Mouse (Mus musculus) megakaryocyte, embryonic 14.5 days (primary cell): ENCODE measurements at regions not wholly inside any gene's neighbourhood (a gene's known extent, or its start where the extent isn't known, plus 50 kb on each side); places are given as distances from the start of the nearest gene placed in this dataset.

Source experiments
- FLI1 ChIP-seq: IDR thresholded peaks from 2 replicates; pipeline ENCODE4 v1.6.1; 2012; ENCODE audit warnings: low read length, inconsistent platforms, mixed read lengths
- GATA1 ChIP-seq: IDR thresholded peaks from 3 replicates; pipeline ENCODE4 v1.6.1; 2012; ENCODE audit warnings: mixed read lengths, low read length, inconsistent platforms, borderline replicate concordance

DNA sequence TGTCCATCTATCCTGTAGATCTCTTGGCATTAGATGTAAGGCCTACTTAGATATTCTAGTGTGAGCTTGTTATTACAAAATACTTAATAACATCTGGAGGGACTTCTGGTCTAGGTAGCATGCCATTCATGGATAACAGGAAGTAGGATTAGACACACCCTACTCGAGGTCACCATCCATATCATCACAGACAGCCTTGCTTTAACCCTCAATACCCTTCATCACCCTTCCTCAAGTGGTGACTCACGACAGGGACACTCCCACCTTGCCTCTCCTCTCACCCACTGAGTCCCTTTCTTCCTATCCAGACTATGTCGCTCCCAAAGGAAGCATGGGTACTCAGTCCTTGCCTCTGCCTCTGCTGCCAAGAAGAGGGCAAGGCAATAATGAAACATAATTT lies 134.5 kb downstream of the Kdr start:
- TF ChIP-seq GATA1 (no peak), FLI1 (no peak)
